Mouse (Mus musculus) cerebellum, postnatal 14 days (tissue): ENCODE results near the gene Plb1.

ENCODE experiments used
- DNase-seq, 2 experiments: peaks; one replicate each; pipeline ENCODE4 v3.0.0; 2021; ENCODE audit warnings: mixed read lengths in 2 of 2

Gene Plb1

DNA sequence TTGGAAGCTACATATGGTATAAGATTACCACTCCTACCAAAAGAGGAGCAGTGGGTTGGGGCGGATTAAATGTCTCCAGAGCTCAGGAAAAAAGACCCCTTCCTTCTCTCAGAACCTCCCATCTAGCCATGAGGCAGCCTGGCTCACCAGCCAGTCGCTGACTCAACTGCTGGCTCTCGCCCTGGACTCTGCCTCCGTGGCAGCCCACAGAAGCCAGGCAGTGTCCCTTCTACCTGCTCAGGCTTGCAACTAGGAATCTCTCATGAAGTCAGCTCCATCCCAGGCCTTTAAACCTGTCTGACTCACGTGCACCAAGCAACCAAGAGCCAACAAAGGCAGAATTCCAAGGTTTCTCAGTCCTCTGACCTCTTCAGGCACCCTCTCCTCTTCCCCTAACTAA, 103.6 kb downstream of the Plb1 start:
- DNase-seq, result peak; percentile 63 to 73

DNA sequence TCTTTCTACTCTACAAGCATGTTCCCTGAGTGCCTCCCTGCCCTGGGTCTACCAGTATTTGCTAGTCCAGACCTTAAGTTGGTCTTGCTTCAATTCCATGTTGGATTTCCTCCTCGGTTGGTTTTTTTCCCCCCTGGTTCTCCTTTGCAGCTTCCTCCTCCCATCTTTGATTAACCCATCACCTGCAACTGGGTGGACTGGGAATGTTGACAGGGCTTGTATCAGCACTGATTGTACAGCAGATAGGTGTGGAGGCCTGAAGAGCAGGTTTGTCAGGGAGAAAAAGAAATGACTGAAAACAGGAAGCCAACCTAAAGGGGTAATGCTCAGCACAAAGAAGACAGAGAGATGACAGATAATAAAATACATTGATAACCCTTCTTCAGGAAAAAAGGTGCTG, 104.8 kb downstream of the Plb1 start:
- no peak for DNase-seq

DNA sequence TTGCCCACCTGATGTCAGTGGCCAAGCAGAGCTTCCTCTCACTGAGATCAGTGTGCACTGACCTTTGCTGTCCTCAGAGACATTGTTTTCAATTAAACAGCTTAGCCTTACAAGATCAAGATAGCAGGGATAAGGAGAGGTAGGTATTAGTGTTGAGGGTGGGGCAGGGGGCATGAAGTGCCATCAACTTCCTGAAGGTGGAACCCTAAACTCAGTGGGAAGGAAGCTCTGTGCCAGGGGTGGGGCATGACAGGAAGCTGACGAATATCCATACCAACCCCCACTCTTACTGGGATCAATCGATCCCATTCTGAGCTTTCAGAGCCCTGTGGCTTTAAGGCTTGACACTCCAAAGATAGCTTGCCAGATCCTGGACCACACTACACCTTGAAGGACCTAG, 105.8 kb downstream of the Plb1 start:
- DNase-seq, result peak in 1 of 2 experiments; percentile 43

DNA sequence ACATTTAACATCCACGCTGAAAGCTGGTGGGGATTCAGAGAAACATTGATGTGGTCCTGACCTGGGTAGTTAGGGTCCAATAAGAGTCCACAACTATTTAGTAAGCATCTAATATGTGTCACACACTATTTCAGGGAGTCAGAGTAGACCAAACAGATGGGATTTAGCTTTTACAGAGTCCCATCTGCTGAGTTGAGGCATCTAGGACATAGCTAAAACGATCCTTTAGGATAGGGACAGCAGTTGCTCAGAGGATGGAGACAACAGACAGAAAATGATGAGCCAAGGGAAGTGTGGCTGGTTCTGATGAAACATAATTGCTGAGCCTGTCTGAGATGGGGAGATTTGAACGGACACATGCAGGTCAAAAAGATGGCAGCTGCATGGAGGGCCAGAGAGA, 106.3 kb downstream of the Plb1 start:
- DNase-seq, result no peak

DNA sequence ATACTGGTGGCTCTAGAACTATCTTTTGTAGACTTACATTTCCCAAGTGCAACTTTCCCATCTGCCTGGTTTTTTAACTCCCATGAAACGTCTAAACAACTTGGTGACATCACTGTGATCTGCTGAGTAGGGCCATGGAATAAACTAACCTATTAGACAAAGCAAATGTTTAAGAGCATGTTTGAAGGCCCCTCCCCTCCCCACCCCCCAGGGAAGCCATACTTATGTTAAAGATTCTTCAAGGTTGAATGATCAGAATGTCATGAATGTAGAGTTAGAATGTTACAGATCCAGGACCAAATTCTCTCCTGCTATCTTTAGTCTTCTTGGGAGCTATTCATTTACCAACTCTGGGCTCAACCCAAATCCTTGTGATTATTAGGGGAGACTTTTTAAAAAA, 107.7 kb downstream of the Plb1 start:
- DNase-seq, result no peak

DNA sequence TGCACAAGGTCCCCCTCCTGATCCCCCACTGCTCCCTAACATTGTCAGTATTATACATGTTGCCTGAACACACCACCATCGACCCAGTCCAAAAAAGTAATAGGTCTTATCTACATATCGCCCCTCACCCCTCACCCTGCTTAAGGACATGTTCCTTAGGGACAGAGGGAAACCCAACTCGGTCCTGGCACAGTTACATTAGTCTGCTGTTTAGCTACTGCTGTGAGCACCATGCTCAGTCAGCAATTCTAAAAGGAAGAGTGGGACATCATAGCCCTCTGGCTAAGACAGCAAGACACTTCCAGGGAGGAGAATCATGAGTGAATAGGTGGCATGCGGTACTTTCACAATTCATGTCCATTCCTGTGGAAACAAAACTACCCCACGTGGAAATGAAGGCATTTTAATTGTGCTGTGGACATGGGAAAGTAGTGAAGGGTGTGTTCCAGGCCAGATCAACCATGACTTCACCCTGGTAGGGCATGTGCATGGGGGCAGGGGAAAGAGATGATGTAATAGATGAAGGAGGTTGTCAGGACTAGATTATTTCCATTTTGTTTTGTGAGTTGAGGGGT, 110.3 kb downstream of the Plb1 start:
- no peak for DNase-seq

DNA sequence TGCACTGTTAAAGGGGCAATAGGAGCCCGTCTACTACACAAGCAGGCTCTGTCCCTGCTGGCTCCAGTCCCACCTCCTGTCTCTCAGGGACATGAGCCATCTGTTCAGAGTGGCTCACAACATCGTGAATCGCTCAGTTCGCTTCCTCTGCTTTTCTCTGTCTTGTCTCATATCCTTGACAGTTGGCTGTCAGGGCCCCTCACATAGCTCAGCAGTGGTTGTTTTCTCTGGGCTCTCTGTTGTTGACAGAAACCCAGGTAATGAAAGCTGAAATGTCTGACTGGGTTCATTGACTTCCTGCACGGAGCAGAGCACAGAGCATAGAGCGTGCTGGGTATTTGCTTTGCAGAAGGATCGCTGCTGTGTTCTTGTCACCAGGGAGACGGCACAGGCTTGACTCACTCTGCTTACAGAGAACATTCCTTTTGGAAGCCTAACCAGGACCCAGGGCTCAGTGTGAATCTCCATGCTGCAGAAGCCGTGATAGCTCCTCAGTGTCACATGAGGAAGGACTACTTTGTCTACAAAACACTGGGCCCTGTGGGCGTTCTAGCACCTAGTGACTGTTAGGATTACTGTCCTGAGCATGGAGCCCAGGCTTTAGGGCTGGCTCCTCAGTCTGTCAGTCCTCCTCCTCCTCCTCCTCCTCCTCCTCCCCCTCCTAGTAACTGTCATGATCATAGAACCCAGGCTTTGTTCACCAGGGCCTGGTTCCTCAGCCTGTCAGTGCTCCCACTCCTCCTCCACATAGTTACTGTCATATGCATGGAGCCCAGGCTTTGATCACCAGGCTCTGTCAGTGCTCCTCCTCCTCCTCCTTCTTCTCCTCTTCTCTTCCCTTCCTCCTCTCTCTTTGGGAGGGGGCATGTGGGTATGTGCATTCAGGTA, 113.8 kb downstream of the Plb1 start:
- peak; percentile 92 to 93 for DNase-seq

DNA sequence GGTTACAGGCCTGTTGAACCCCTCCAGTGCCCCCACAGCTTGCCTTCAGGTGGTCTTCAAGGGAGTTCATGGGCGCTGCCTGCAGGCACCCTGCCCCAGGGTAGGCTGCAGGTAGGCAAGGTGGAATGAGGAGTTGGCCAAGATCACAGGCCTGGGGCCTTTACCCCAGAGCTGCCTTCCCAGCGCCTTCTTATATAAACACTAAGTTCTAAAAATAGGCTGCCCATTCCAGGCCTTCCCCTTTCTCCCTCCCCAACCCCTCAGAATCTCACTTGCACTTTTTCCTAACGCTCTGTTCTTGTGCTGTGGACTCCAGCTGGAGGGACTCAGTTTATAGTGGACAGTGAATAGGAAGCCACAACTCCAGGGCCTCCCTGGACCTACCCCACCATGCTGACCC, 117.2 kb downstream of the Plb1 start:
- no peak for DNase-seq

DNA sequence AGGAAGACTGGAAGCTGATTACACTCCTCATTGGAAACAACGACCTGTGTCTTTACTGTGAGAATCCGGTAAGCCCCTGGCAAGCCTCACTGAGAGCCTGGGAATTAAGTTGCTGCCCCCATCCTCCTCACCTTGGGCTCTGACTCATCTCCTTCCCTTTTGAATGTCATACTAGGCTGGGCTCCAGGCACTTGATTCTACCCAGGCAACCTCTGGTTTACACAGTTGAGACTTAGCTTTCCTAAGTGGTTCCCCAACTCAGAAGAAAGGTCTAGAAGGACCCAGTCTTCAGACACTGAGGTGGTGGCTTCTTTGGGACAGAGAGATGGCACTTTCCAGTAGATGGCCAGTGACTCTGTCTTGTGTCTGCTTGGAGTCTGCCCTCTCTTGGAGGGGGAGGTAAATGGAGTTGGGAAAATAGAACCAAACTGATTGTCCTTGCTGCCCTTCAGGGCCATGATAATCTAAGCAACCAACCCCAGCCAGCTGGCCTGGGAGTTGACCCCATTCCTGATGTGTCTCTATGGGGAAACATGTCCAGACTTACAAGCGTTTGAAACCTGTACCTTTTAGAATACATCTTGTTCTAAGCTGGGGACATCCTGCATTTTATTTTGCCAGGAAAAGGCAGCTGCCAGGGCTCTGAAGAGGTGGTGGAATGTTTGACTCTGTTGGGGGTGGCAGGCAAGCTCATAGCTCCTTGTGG, 118.2 kb downstream of the Plb1 start:
- no peak for DNase-seq

DNA sequence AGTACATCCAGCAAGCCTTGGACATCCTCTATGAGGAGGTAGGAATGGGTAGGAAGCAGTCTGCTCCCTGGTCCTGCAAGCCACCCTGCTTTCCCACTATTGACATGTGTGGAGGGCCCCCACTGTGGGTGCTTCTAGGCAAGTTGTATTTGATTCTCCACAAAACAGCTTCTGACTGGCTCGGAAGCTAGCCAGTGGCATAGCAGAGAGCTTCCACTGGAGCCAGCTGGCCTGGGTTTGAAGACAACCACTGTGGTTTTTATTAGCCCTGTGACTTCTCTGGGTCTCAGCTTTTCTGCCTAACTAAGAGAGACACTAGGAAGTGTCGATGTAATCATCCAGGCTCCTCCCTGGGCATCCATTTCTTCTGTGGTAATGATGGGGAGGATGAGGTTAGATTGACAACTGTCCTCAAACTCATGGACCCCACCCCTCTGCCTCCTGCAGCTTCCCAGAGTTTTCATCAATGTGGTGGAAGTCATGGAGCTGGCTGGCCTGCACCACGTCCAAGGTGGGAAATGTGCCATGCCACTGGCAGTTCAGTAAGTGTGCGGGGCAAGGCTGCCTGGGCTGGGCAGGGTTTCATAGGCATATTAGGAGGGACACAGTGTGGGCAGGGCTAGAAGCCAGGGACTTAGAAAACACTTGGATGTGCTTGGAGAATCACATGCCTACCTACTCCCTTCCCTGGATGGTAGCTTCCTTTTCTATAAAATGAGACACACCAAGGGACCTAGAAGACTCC, 119.4 kb downstream of the Plb1 start:
- DNase-seq, result peak; percentile 57 to 61

DNA sequence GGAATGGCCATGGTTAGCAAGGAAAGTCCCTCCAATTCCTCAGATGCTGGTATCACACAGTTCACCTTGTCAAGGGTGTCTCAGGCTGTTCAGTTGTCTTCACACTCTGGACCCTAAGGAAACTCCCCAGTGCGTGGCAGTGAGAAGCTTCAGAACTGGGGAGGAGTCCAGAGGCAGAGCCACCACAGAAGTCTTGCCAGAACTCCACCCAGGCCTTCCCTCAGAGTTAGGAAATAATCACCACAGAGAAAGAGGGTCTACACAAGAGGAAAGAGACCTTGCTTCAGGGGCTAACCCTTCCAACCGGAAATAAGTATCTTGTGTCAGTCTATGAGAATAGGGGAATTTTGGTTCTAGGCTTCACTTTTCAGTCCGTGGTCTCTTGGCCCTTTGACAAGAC, 120.3 kb downstream of the Plb1 start:
- DNase-seq, result no peak

DNA sequence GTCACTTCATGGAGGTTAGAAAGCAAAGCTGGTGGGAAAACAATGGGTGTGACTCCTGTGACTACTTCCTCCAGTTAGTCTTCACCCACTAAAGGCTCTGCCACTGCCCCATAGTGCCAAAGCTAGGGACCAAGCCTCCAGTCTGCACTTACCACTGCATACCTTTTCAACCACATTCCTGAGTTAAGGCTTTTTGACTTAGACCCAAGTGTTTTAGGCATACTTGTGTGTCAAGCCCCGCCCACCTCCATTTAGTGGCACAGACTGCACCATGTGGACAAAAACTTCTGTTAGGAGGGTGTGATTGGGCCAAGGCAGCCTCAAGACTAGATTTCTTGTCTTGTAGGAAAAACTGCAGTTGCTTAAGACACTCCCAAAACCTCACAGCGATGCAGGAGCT, 120.8 kb downstream of the Plb1 start:
- no peak for DNase-seq

DNA sequence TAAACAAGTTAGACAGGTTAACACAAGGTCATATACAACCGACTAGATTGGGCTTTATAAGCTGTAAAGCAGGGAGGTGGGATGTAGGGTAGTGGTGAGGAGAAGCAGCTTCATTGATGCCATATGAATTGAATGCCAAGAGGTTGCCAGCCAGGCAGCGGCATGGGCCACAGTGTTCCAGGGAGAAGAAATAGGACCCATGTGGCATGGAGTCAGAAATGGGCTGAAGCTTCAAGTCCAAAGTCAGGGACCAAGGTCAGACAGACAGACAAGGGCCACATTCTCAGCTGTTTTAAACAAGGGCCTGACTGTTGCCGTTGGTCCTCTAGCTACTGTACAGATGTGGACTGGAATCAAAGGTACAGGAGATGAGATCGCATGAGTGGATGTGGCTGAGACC, 128.0 kb downstream of the Plb1 start:
- no peak for DNase-seq

DNA sequence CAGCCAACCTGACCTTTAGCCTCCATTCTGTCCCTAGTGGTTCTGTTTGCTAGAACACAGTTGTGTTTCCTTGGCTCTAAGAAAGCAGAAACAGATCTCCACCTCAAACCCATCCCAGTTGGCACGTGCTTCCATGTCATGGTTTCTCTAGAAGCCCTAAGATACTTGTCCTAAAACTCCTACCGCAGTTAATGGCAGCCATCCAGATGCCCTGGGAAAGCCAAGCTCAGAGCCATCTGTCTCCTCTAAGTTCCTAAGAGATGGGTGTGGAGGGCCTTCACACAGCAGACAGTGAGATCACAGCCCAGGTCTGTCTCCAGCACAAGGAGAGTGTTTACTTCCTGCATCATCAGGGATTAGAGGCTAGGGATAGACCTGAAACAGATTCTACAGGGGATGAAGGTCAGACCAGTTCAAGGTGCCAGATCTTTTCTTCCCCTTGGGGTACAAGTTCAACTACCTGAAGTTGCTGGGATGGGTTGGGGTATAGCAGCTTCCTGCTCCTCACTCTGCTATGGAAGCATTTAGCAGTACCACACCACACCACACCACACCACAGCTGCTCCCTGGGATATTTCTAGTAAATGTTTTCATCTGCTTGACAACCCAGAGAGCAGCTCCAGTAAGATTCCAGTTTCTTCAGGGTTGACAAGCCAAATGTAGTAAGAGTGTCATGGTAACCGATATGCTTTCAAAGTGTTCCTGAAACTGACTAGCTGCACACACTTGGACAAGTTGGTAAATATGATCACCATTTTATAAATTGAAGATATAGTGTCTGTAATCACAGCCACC, 129.1 kb downstream of the Plb1 start:
- peak; percentile 73 to 80 for DNase-seq

DNA sequence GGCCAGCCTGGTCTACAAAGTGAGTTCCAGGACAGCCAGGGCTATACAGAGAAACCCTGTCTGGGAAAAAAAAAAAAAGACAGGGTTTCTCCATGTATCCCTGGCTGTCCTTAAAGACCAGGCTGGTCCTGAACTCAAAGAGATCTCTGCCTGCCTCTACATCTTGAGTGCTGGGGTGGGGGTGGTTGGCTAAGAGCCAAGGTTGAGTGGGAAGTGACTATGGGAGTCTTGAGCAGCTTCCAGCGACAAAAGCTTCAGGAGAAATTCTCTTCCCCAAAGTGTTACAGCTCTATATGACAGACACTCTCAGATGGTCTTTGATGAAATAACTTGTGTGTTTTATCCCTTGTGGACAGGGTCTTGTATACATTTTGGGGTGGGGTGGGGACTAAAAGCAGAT, 136.9 kb downstream of the Plb1 start:
- DNase-seq, result no peak

DNA sequence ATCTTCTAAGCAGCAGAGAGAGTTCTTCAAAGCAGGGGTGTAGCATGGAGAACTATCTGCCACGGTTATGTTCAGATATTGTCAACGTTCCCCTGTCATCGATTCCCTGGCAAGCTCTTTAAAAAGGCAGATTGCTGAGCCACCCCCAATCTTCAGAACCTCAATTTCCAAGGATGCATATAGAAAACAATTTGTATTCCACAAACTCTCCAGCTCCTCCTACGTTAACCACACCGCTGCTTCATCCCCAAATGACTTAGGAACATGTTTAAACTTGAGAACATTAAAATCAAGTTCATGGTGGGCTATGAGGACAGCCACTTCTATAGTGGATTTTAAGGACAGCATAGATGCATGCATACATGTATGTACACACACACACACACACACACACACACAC, 138.7 kb downstream of the Plb1 start:
- DNase-seq, result no peak

DNA sequence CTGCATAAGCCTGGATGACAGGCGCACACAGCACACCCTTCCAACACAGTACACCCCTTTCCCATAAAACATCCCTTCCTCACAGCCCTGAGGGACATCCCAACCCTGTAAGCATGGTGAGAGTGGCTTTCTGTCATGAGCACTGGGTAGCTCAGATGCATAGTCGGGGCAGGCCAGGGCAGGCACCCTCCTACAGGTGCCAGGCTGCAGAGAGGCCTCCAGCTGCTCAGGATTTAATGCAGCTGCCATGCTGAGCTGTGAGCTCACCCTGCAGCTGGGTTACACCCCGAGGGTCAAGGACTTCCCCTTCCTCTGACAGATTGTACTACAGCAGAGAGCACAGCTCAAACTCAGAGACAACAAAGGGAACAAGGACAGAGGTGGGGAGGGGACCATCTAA, 146.0 kb downstream of the Plb1 start:
- DNase-seq, result no peak

DNA sequence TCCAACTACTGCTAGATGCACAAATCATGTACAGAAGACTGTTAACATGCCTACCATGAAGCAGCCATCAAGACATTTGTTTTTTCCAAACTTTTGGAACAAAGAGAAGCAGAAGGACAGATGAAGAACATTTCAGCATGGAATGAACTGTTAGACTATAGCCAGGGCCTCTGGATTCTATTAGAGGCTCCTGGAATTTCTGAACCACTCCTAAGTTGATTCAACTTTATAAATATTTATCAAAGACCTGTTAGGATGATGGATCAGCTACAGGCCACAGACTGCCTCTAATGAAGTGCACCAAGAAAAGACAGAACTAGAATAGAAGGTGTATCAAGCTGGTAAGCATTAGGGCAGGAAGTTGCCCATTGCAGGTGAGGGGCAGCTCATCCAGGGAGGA, 156.1 kb downstream of the Plb1 start:
- DNase-seq, result no peak

DNA sequence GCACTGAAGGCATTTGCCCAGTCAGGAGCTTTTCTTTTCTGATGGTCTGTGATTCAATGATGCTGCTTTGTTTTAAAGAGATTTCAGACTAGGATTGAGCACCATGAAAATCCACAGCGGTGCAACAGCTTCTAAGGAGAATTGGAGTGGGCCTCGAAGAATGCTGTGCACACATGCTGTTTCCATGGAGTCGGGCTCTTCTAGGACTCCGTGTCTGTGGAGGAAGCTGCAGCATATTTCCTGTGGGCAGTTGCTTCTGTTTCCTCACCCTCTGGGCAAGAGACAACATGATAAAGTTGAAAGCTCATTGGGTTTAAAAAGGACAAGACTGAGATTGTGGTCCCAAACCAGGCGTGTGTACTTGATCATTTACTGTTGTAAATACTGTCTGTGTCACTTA, 157.8 kb downstream of the Plb1 start:
- no peak for DNase-seq

DNA sequence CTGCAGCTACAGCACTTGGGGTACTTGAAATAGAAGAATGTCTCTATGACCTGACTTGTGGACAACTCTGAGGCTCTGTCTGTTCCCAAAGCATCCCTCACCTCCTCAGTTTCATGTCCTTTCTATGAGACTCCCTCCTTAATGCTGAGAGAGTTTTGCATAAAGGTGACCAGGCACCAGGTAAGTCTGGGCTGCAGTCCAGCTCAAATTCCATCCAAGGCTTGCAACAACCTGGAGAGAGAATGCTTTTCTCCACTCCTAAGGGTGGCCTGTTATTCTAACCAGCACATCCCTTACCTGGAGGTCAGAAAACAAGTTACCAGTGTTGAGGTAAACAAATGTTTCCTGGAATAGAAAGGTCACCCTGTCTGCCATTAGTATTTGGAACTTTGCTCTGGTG, 159.8 kb downstream of the Plb1 start:
- DNase-seq, result no peak

DNA sequence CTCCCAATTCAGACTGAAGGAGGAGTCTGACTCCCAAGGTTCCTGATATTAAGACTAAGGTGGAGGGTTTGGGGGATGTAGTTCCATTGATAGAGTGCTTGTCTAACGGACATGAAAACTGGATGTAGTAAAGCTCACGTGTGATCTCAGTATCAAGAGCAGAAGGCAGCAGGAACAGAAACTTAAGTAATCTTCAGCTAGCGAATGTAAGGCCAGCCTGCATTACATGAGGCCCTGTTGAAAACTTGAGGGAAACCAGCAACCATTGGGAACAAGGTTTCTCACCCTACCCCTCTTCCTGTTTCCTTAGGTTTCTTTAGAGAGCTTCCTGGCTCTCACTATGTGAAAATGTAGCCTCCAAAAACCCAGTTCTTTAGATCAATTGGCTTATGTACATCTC, 162.1 kb downstream of the Plb1 start:
- DNase-seq, result no peak

DNA sequence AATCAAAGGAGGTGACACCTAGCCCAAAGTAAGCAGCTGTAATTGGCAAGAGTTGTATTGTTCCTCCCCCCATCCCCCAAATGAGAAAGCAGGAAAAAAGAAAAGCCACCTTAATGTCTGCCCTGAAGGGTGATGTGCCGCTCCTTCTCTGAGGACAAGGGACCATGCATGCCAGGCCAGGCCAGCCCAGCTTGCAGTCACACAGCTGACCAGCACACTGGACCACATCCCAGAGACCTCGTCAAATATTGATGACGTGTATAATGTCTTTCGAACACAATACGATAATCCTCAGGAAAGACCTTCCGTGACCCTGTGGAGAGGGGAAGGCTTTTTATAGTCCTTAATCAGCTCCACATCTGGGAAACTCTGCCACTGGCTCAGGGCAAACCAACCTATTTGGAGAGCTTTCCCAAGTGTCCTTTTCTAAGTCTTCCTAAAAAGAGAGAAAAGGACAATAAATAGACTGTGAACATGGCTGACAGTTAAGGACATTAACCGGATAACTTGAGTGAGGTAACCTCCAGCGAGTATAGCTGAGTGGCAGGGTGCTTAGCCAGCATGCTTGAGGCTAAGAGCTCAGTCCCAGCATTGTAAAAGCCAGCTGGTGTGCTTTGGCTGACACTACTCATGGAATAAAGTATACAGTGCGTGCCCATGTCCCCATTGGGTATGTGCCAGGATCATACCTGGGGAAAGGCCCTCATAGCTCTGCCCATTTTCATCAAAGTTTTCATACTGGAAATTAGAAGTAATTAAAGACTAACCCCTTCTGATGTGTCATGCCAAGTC, 162.8 kb downstream of the Plb1 start:
- no peak for DNase-seq
